Mouse (Mus musculus): ENCODE data around the gene Rps3. TPM values are rescaled to one million over a fixed set of nuclear protein-coding genes. Genes with fewer than 3 reads are reported as not detected.

Gene Rps3
- total RNA-seq, 2 experiments from 2014 or later, result 223 to 241 TPM

GRCm38 (mm10) chr7:99454044-99454443, 29.5 kb downstream of the Rps3 start:
- no peak for DNase-seq (ENCODE audit: extremely low spot score in 1 of 2, low spot score in 2 of 2)
- Histone ChIP-seq H3K4me3 (no peak overlapping the region), H3K27ac (no peak overlapping the region)
- TF ChIP-seq CTCF (IDR thresholded peaks at IDR 0.05), result no peak
- intact Hi-C loops (cut with DNase I), result loop anchor here (5.0 kb wide), 2 partner anchors 122 to 347 kb away; no protein-coding TSS in a partner anchor

- DNase-seq (ENCODE audit: extremely low spot score in 1 of 2, low spot score in 2 of 2), result no peak
- no peak for TF ChIP-seq CTCF (IDR thresholded peaks at IDR 0.05)
- H3K4me3 ChIP-seq, result no peak overlapping the region
- H3K27ac ChIP-seq, result no peak overlapping the region
- intact Hi-C loops (cut with DNase I), result loop anchor here (5.0 kb wide), 2 partner anchors 121 to 346 kb away; no protein-coding TSS in a partner anchor
Observed at GRCm38 (mm10) chr7:99452859-99453258, 30.7 kb downstream of the Rps3 start.

- Histone ChIP-seq H3K4me3 (no peak overlapping the region), H3K27ac (no peak overlapping the region)
- TF ChIP-seq CTCF (IDR thresholded peaks at IDR 0.05), result peak; percentile 88
- peak; percentile 65 to 75 for DNase-seq (ENCODE audit: extremely low spot score in 1 of 2, low spot score in 2 of 2)
- intact Hi-C loops (cut with DNase I), result loop anchor here (1.0 to 5.0 kb wide), 3 partner anchors 75 to 343 kb away; no protein-coding TSS in a partner anchor
Observed at GRCm38 (mm10) chr7:99450703-99451102, 32.8 kb downstream of the Rps3 start.

GRCm38 (mm10) chr7:99449751-99450150, 33.8 kb downstream of the Rps3 start:
- DNase-seq (ENCODE audit: extremely low spot score in 1 of 2, low spot score in 2 of 2), result no peak
- TF ChIP-seq CTCF (IDR thresholded peaks at IDR 0.05), result no peak
- Histone ChIP-seq H3K27ac (no peak overlapping the region), H3K4me3 (no peak overlapping the region)
- intact Hi-C loops (cut with DNase I), result loop anchor here (1.0 to 5.0 kb wide), 3 partner anchors 74 to 342 kb away; no protein-coding TSS in a partner anchor

GRCm38 (mm10) chr7:99449063-99449462, 34.5 kb downstream of the Rps3 start:
- DNase-seq (ENCODE audit: extremely low spot score in 1 of 2, low spot score in 2 of 2), result no peak
- intact Hi-C loops (cut with DNase I), result no loop called here
- no peak overlapping the region for H3K27ac ChIP-seq
- no peak overlapping the region for H3K4me3 ChIP-seq
- TF ChIP-seq CTCF (IDR thresholded peaks at IDR 0.05), result no peak

- no peak overlapping the region for H3K27ac ChIP-seq
- intact Hi-C loops (cut with DNase I), result no loop called here
Observed at GRCm38 (mm10) chr7:99448619-99449018, 34.9 kb downstream of the Rps3 start.

GRCm38 (mm10) chr7:99447323-99447722, 36.2 kb downstream of the Rps3 start:
- intact Hi-C loops (cut with DNase I), result no loop called here
- TF ChIP-seq CTCF (IDR thresholded peaks at IDR 0.05), result no peak
- H3K4me3 ChIP-seq, result no peak overlapping the region
- DNase-seq (ENCODE audit: extremely low spot score in 1 of 2, low spot score in 2 of 2), result no peak
- H3K27ac ChIP-seq, result no peak overlapping the region

More at GRCm38 (mm10) chr7:99448619-99449018, 34.9 kb downstream of the Rps3 start:
- TF ChIP-seq CTCF (IDR thresholded peaks at IDR 0.05), result no peak
- no peak for DNase-seq (ENCODE audit: extremely low spot score in 1 of 2, low spot score in 2 of 2)
- H3K4me3 ChIP-seq, result no peak overlapping the region

- intact Hi-C loops (cut with DNase I), result no loop called here
- H3K27ac ChIP-seq, result no peak overlapping the region
- no peak overlapping the region for H3K4me3 ChIP-seq
- TF ChIP-seq CTCF (IDR thresholded peaks at IDR 0.05), result peak; percentile 42
- DNase-seq (ENCODE audit: extremely low spot score in 1 of 2, low spot score in 2 of 2), result no peak
Observed at GRCm38 (mm10) chr7:99445833-99446232, 37.7 kb downstream of the Rps3 start.

- DNase-seq (ENCODE audit: extremely low spot score in 1 of 2, low spot score in 2 of 2), result no peak
- peak; percentile 64 for TF ChIP-seq CTCF (IDR thresholded peaks at IDR 0.05)
- Histone ChIP-seq H3K4me3 (no peak overlapping the region), H3K27ac (no peak overlapping the region)
- intact Hi-C loops (cut with DNase I), result no loop called here
Observed at GRCm38 (mm10) chr7:99444012-99444411, 39.5 kb downstream of the Rps3 start.

GRCm38 (mm10) chr7:99443164-99443563, 40.4 kb downstream of the Rps3 start:
- Histone ChIP-seq H3K4me3 (no peak overlapping the region), H3K27ac (no peak overlapping the region)
- TF ChIP-seq CTCF (IDR thresholded peaks at IDR 0.05), result no peak
- no peak for DNase-seq (ENCODE audit: extremely low spot score in 1 of 2, low spot score in 2 of 2)
- intact Hi-C loops (cut with DNase I), result no loop called here

- Histone ChIP-seq H3K4me3 (no peak overlapping the region), H3K27ac (no peak overlapping the region)
- intact Hi-C loops (cut with DNase I), result no loop called here
- no peak for TF ChIP-seq CTCF (IDR thresholded peaks at IDR 0.05)
- no peak for DNase-seq (ENCODE audit: extremely low spot score in 1 of 2, low spot score in 2 of 2)
Observed at GRCm38 (mm10) chr7:99441534-99442072, 41.9 kb downstream of the Rps3 start.

GRCm38 (mm10) chr7:99438881-99439280, 44.7 kb downstream of the Rps3 start:
- intact Hi-C loops (cut with DNase I), result no loop called here
- Histone ChIP-seq H3K27ac (no peak overlapping the region), H3K4me3 (no peak overlapping the region)
- TF ChIP-seq CTCF (IDR thresholded peaks at IDR 0.05), result peak; percentile 45
- no peak for DNase-seq (ENCODE audit: extremely low spot score in 1 of 2, low spot score in 2 of 2)

- H3K27ac ChIP-seq, result no peak overlapping the region
- no peak for TF ChIP-seq CTCF (IDR thresholded peaks at IDR 0.05)
- no peak overlapping the region for H3K4me3 ChIP-seq
- no peak for DNase-seq (ENCODE audit: extremely low spot score in 1 of 2, low spot score in 2 of 2)
- intact Hi-C loops (cut with DNase I), result no loop called here
Observed at GRCm38 (mm10) chr7:99436530-99436929, 47.0 kb downstream of the Rps3 start.
